Mouse (Mus musculus): Measurements from ENCODE around the gene Clybl. TPM values are rescaled to one million over a fixed set of nuclear protein-coding genes. Genes with fewer than 3 reads are reported as not detected.

Clybl gene
- total and polyA plus RNA-seq, 3 experiments: 16.5 to 25.7 (median 18.7) TPM

- Histone ChIP-seq H3K4me1 (ENCODE audit: control insufficient read depth in 1 of 2, insufficient read depth in 2 of 2) (peaks cover 0 to 6% of the 10 kb centered on the region in 2 experiments; a peak in 1 of 4 replicates), H3K9me3 (replicated peaks; ENCODE audit: low read length) (no peaks in the 10 kb centered on the region), H3K4me2 (ENCODE audit: insufficient read depth, low read depth, poor library complexity, severe bottlenecking) (no peak overlapping the region), H3K4me3 (replicated peaks in 1 of 3; ENCODE audit: low read depth in 2 of 3, low read length in 2 of 3, poor library complexity in 1 of 3) (no peak overlapping the region), H3K27me3 (replicated peaks) (no peaks in the 10 kb centered on the region), H3K36me3 (replicated peaks in 1 of 2; ENCODE audit: control insufficient read depth in 1 of 2, insufficient read depth in 1 of 2, low read length in 1 of 2) (no peaks in the 10 kb centered on the region), H3K9ac (ENCODE audit: insufficient read depth, low read depth) (no peak overlapping the region), H3K27ac (ENCODE audit: insufficient read depth, low read depth) (no peak overlapping the region), H3K79me2 (replicated peaks; ENCODE audit: control insufficient read depth, extremely low read depth, insufficient read depth, poor library complexity, severe bottlenecking) (no peaks in the 10 kb centered on the region)
- no peak for DNase-seq (ENCODE audit: extremely low read depth)
- TF ChIP-seq CTCF (conservative IDR thresholded peaks at IDR 0.05 in 1 of 2, IDR thresholded peaks at IDR 0.05 in 1 of 2; ENCODE audit: low read depth in 2 of 2, low read length in 2 of 2) (no peak), ETS1 (conservative IDR thresholded peaks at IDR 0.05; ENCODE audit: low read depth, low read length) (no peak), JUND (conservative IDR thresholded peaks at IDR 0.05; ENCODE audit: low read depth, low read length) (no peak), SMC3 (IDR thresholded peaks at IDR 0.05; ENCODE audit: low read depth, low read length) (no peak), GABPA (IDR thresholded peaks at IDR 0.05; ENCODE audit: insufficient replicate concordance, low read depth, low read length) (no peak), JUN (IDR thresholded peaks at IDR 0.05; ENCODE audit: insufficient read depth, low read depth, low read length) (no peak), USF2 (conservative IDR thresholded peaks at IDR 0.05; ENCODE audit: low read depth, low read length) (no peak), MEF2A (IDR thresholded peaks at IDR 0.05; ENCODE audit: borderline replicate concordance, low read depth, low read length) (no peak), HCFC1 (IDR thresholded peaks at IDR 0.05; ENCODE audit: low read depth, low read length) (no peak), ZKSCAN1 (IDR thresholded peaks at IDR 0.05; ENCODE audit: borderline replicate concordance, low read depth, low read length) (no peak), UBTF (IDR thresholded peaks at IDR 0.05; ENCODE audit: low read depth, low read length) (no peak), MAFK (IDR thresholded peaks at IDR 0.05; ENCODE audit: insufficient replicate concordance, low read length) (no peak), EP300 (IDR thresholded peaks at IDR 0.05; ENCODE audit: low read length) (no peak), MXI1 (IDR thresholded peaks at IDR 0.05; ENCODE audit: low read depth, low read length) (no peak), KAT2A (IDR thresholded peaks at IDR 0.05; ENCODE audit: insufficient replicate concordance, low read length) (no peak), BHLHE40 (IDR thresholded peaks at IDR 0.05; ENCODE audit: low read depth, low read length) (no peak), RCOR1 (conservative IDR thresholded peaks at IDR 0.05; ENCODE audit: low read depth, low read length) (no peak), RAD21 (IDR thresholded peaks at IDR 0.05; ENCODE audit: low read depth, low read length) (no peak)
- dilution Hi-C loops (cut with MboI; ENCODE audit: extremely low pct_ligation_motif_present, extremely low pct_unique_long_range_greater_than_20kb, low sequenced_read_pairs): no loop called here
- in situ Hi-C loops (cut with MboI; ENCODE audit: low pct_ligation_motif_present, low pct_unique_long_range_greater_than_20kb, low sequenced_read_pairs): loop anchor here (10.0 kb wide), 1 partner anchor 112 kb away; no protein-coding TSS in a partner anchor
Measured at GRCm38 (mm10) chr14:122176263-122176798, 5.2 kb upstream of the Clybl start.

- no peaks in the 10 kb centered on the region for H3K9me3 ChIP-seq (replicated peaks; ENCODE audit: low read length)
- no peaks in the 10 kb centered on the region for H3K79me2 ChIP-seq (replicated peaks; ENCODE audit: control insufficient read depth, extremely low read depth, insufficient read depth, poor library complexity, severe bottlenecking)
- in situ Hi-C loops (cut with MboI; ENCODE audit: low pct_ligation_motif_present, low pct_unique_long_range_greater_than_20kb, low sequenced_read_pairs): loop anchor here (10.0 kb wide), 1 partner anchor 114 kb away; no protein-coding TSS in a partner anchor
- DNase-seq (ENCODE audit: extremely low read depth): no peak
- TF ChIP-seq ZNF384 (IDR thresholded peaks at IDR 0.05; ENCODE audit: low read depth, low read length): no peak
- no peak for TF ChIP-seq MAFK (IDR thresholded peaks at IDR 0.05; ENCODE audit: insufficient replicate concordance, low read length)
- TF ChIP-seq UBTF (IDR thresholded peaks at IDR 0.05; ENCODE audit: low read depth, low read length): no peak
- TF ChIP-seq BHLHE40 (IDR thresholded peaks at IDR 0.05; ENCODE audit: low read depth, low read length): no peak
- no peak for TF ChIP-seq JUND (conservative IDR thresholded peaks at IDR 0.05; ENCODE audit: low read depth, low read length)
- no peak for TF ChIP-seq SMC3 (IDR thresholded peaks at IDR 0.05; ENCODE audit: low read depth, low read length)
- no peak for TF ChIP-seq TCF12 (IDR thresholded peaks at IDR 0.05; ENCODE audit: low read depth, low read length)
- TF ChIP-seq E2F4 (IDR thresholded peaks at IDR 0.05; ENCODE audit: insufficient replicate concordance, low read depth, low read length): no peak
- no peak for TF ChIP-seq ZMIZ1 (IDR thresholded peaks at IDR 0.05; ENCODE audit: low read depth, low read length)
- TF ChIP-seq HCFC1 (IDR thresholded peaks at IDR 0.05; ENCODE audit: low read depth, low read length): no peak
- no peak for TF ChIP-seq POLR2A (IDR thresholded peaks at IDR 0.05; ENCODE audit: low read depth, low read length)
- no peak for TF ChIP-seq MYC (IDR thresholded peaks at IDR 0.05; ENCODE audit: low read depth, low read length)
- H3K4me2 ChIP-seq (ENCODE audit: insufficient read depth, low read depth, poor library complexity, severe bottlenecking): no peak overlapping the region
- H3K4me3 ChIP-seq (replicated peaks in 1 of 3; ENCODE audit: low read depth in 2 of 3, low read length in 2 of 3, poor library complexity in 1 of 3): no peak overlapping the region
- dilution Hi-C loops (cut with MboI; ENCODE audit: extremely low pct_ligation_motif_present, extremely low pct_unique_long_range_greater_than_20kb, low sequenced_read_pairs): no loop called here
- H3K36me3 ChIP-seq (replicated peaks in 1 of 2; ENCODE audit: control insufficient read depth in 1 of 2, insufficient read depth in 1 of 2, low read length in 1 of 2): no peaks in the 10 kb centered on the region
- H3K27ac ChIP-seq (ENCODE audit: insufficient read depth, low read depth): no peak overlapping the region
- H3K27me3 ChIP-seq (replicated peaks): no peaks in the 10 kb centered on the region
- H3K9ac ChIP-seq (ENCODE audit: insufficient read depth, low read depth): no peak overlapping the region
- peaks cover 3 to 16% of the 10 kb centered on the region in 2 experiments for H3K4me1 ChIP-seq (ENCODE audit: control insufficient read depth in 1 of 2, insufficient read depth in 2 of 2)
Measured at GRCm38 (mm10) chr14:122179262-122179661, 2.2 kb upstream of the Clybl start.

Data from CH12.LX (cell line).